Mouse (Mus musculus) embryonic fibroblast, embryonic 13.5 days (primary cell): ENCODE measurements around the gene Cdkal1.

ENCODE experiments used
- CTCF ChIP-seq: IDR thresholded peaks from 2 replicates; pipeline ENCODE4 v1.5.1; 2011; ENCODE audit warnings: mild to moderate bottlenecking, control low read depth, low read length, moderate library complexity, borderline replicate concordance; ENCODE audit not compliant: insufficient read depth
- POLR2A ChIP-seq: IDR thresholded peaks from 2 replicates; pipeline ENCODE4 v1.6.1; 2011; ENCODE audit warnings: low read depth, mild to moderate bottlenecking, control low read depth, low read length, moderate library complexity

GRCm38 (mm10) chr13:29429196-29429595 lies 426.3 kb downstream of the Cdkal1 start:
- TF ChIP-seq POLR2A (no peak), CTCF (no peak)
